Mouse (Mus musculus) heart, adult 2 months (tissue): ENCODE measurements at regions not wholly inside any gene's neighbourhood (a gene's known extent, or its start where the extent isn't known, plus 50 kb on each side); places are given as distances from the start of the nearest gene placed in this dataset.

Experiments
- CTCF ChIP-seq: fragments of 200-600 bp; IDR thresholded peaks from 2 replicates; pipeline ENCODE4 v1.8.1; 2022; ENCODE audit warnings: antibody characterized with exemption, mild to moderate bottlenecking, moderate library complexity
- EP300 ChIP-seq: fragments of 200-500 bp; IDR thresholded peaks from 2 replicates; pipeline ENCODE4 v1.6.1; 2011; ENCODE audit warnings: low read depth, low read length, control low read depth; ENCODE audit not compliant: insufficient read depth
- POLR2A ChIP-seq: fragments of 200-500 bp; IDR thresholded peaks from 2 replicates; pipeline ENCODE4 v1.6.1; 2011; ENCODE audit warnings: mild to moderate bottlenecking, low read depth, low read length, control low read depth; ENCODE audit not compliant: insufficient read depth

- TF ChIP-seq CTCF, result no peak
- no peak for TF ChIP-seq EP300
- TF ChIP-seq POLR2A, result no peak
Measured at GRCm38 (mm10) chr12:59815965-59816364, 596.4 kb upstream of the Fbxo33 start.
